Mouse (Mus musculus) myocyte (in vitro differentiated cells): ENCODE measurements at regions not wholly inside any gene's neighbourhood (a gene's known extent, or its start where the extent isn't known, plus 50 kb on each side); places are given as distances from the start of the nearest gene placed in this dataset.

ENCODE experiments used
- H3K27me3 ChIP-seq: one replicate; pipeline ENCODE4 v1.6.1; 2011; ENCODE audit not compliant: control insufficient read depth, insufficient read depth, insufficient read length
- H3K36me3 ChIP-seq: one replicate; pipeline ENCODE4 v1.6.1; 2011; ENCODE audit not compliant: control insufficient read depth, insufficient read depth
- H3K4me2 ChIP-seq: one replicate; pipeline ENCODE4 v1.6.1; 2011; ENCODE audit warnings: low read depth, control low read depth
- H3K4me3 ChIP-seq: one replicate; pipeline ENCODE4 v1.5.1; 2011; ENCODE audit warnings: mild to moderate bottlenecking, control low read depth, moderate library complexity
- H3K79me2 ChIP-seq: one replicate; pipeline ENCODE4 v1.6.1; 2011; ENCODE audit not compliant: control insufficient read depth, insufficient read depth
- H3ac ChIP-seq: one replicate; pipeline ENCODE4 v1.6.1; 2011; ENCODE audit not compliant: control insufficient read depth, insufficient read length
- CEBPB ChIP-seq: IDR thresholded peaks from 2 replicates; pipeline ENCODE4 v1.6.1; 2011; ENCODE audit warnings: mild to moderate bottlenecking, moderate library complexity; ENCODE audit not compliant: poor library complexity, insufficient read depth, severe bottlenecking
- E2F4 ChIP-seq: IDR thresholded peaks from one replicate; pipeline ENCODE4 v1.6.1; 2011; ENCODE audit warnings: mild to moderate bottlenecking, control low read depth, moderate library complexity; ENCODE audit not compliant: insufficient read depth
- MAX ChIP-seq: IDR thresholded peaks from one replicate; pipeline ENCODE4 v1.6.1; 2011; ENCODE audit warnings: low read depth, mild to moderate bottlenecking, control low read depth
- MYOD1 ChIP-seq, 3 experiments: IDR thresholded peaks; one replicate each; pipeline ENCODE4 v1.6.1; 2011; ENCODE audit warnings: control low read depth in 2 of 3, low read depth in 2 of 3, mild to moderate bottlenecking in 2 of 3, moderate library complexity in 1 of 3; ENCODE audit not compliant: insufficient read length in 2 of 3, control insufficient read depth in 1 of 3
- MYOG ChIP-seq, 3 experiments: IDR thresholded peaks; one replicate each; pipeline ENCODE4 v1.6.1; 2011; ENCODE audit warnings: control low read depth in 2 of 3, low read depth in 2 of 3, mild to moderate bottlenecking in 2 of 3; ENCODE audit not compliant: insufficient read length in 2 of 3, control insufficient read depth in 1 of 3, insufficient read depth in 1 of 3
- POLR2A ChIP-seq: IDR thresholded peaks from one replicate; pipeline ENCODE4 v1.6.1; 2011; ENCODE audit warnings: low read depth, mild to moderate bottlenecking, control low read depth, moderate library complexity; ENCODE audit not compliant: insufficient read length
- POLR2AphosphoS2 ChIP-seq: IDR thresholded peaks from one replicate; pipeline ENCODE4 v1.6.1; 2011; ENCODE audit warnings: low read depth, control low read depth; ENCODE audit not compliant: insufficient read length
- REST ChIP-seq: IDR thresholded peaks from one replicate; pipeline ENCODE4 v1.6.1; 2011; ENCODE audit warnings: mild to moderate bottlenecking, control low read depth, moderate library complexity; ENCODE audit not compliant: insufficient read depth, insufficient read length
- SRF ChIP-seq: IDR thresholded peaks from one replicate; pipeline ENCODE4 v1.6.1; 2011; ENCODE audit warnings: low read depth; ENCODE audit not compliant: control insufficient read depth, insufficient read length
- TCF12 ChIP-seq: IDR thresholded peaks from one replicate; pipeline ENCODE4 v1.6.1; 2011; ENCODE audit warnings: mild to moderate bottlenecking, control low read depth; ENCODE audit not compliant: poor library complexity, insufficient read depth, severe bottlenecking
- TCF3 ChIP-seq: IDR thresholded peaks from one replicate; pipeline ENCODE4 v1.6.1; 2011; ENCODE audit warnings: low read depth, control low read depth; ENCODE audit not compliant: insufficient read length
- USF1 ChIP-seq: IDR thresholded peaks from one replicate; pipeline ENCODE4 v1.6.1; 2011; ENCODE audit warnings: low read depth, mild to moderate bottlenecking, control low read depth, moderate library complexity

GRCm38 (mm10) chr5:133937967-133938918 lies 161.3 kb upstream of the Castor2 start:
- H3K4me2 ChIP-seq = no peak overlapping the region
- no peak overlapping the region for H3K4me3 ChIP-seq
- no peaks in the 10 kb centered on the region for H3K27me3 ChIP-seq
- H3K36me3 ChIP-seq = no peaks in the 10 kb centered on the region
- no peak for TF ChIP-seq REST
- TF ChIP-seq POLR2A = no peak
- no peak for TF ChIP-seq USF1
- TF ChIP-seq TCF3 = no peak
- TF ChIP-seq MAX = no peak
- no peak for TF ChIP-seq TCF12
- no peak for TF ChIP-seq POLR2AphosphoS2
- TF ChIP-seq MYOG (IDR thresholded peaks at IDR 0.05; ENCODE audit: control insufficient read depth in 1 of 3, insufficient read depth in 1 of 3, insufficient read length in 2 of 3, low read depth in 2 of 3) = no peak
- no peak for TF ChIP-seq E2F4
- no peak for TF ChIP-seq SRF
- TF ChIP-seq MYOD1 (IDR thresholded peaks at IDR 0.05; ENCODE audit: control insufficient read depth in 1 of 3, insufficient read length in 2 of 3, low read depth in 2 of 3) = no peak
- TF ChIP-seq CEBPB = no peak
- H3ac ChIP-seq = no peak overlapping the region
- H3K79me2 ChIP-seq = no peaks in the 10 kb centered on the region

- Histone ChIP-seq H3K79me2 (no peaks in the 10 kb centered on the region), H3K36me3 (no peaks in the 10 kb centered on the region), H3K4me3 (no peak overlapping the region), H3ac (no peak overlapping the region), H3K4me2 (no peak overlapping the region), H3K27me3 (no peaks in the 10 kb centered on the region)
- no peak for TF ChIP-seq USF1
- TF ChIP-seq MYOG (IDR thresholded peaks at IDR 0.05; ENCODE audit: control insufficient read depth in 1 of 3, insufficient read depth in 1 of 3, insufficient read length in 2 of 3, low read depth in 2 of 3) = no peak
These were observed 164.1 kb upstream of the Castor2 start for GRCm38 (mm10) chr5:133935451-133935850.

DNA sequence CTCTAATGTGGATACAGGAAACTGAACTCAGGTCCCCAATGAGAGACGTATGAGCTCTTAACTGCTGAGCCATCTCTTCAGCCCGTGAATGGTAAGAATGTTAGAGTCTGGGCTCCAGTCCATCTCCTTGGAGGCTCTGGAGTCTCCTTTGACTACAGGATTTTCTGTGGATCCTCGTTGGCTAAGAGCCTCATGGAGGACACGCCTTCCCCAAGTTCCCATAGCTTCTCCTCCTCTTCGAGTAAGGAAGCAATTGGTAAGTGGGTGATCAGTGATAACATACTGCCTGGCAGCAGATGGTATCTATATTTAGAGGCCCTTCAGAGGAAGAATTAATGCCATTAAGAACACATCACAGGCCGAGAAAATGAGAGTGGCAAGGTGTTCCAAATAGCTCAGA lies 164.5 kb upstream of the Castor2 start:
- no peak for TF ChIP-seq POLR2AphosphoS2
- no peak for TF ChIP-seq SRF
- TF ChIP-seq MYOD1 (IDR thresholded peaks at IDR 0.05; ENCODE audit: control insufficient read depth in 1 of 3, insufficient read length in 2 of 3, low read depth in 2 of 3) = no peak

DNA sequence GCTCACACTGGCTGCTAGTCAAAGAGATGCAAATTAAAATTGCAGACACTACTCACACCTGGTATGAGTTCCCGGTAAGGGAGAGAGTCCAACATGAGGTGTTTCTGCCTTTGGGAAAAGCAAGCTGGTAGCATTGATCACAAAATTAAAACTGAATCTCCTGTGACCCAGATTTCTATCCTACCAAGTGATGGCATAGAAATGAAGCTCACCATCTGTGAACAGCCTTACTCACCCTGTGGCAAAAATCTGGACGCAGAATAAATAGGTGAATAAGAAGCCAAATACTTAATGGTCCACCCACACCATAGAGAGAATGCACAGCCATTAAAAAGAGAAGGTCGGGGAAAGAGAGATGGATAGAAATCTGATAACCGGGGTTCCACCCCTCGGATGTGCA lies 169.4 kb upstream of the Castor2 start:
- Histone ChIP-seq H3K4me2 (no peak overlapping the region), H3K4me3 (no peak overlapping the region), H3K27me3 (no peaks in the 10 kb centered on the region), H3ac (no peak overlapping the region), H3K79me2 (no peaks in the 10 kb centered on the region), H3K36me3 (no peaks in the 10 kb centered on the region)
- TF ChIP-seq POLR2AphosphoS2 (no peak), POLR2A (no peak), SRF (no peak), CEBPB (no peak), MYOG (IDR thresholded peaks at IDR 0.05; ENCODE audit: control insufficient read depth in 1 of 3, insufficient read depth in 1 of 3, insufficient read length in 2 of 3, low read depth in 2 of 3) (no peak), TCF12 (no peak), REST (no peak), USF1 (no peak)

More for the DNA sequence above, 164.5 kb upstream of the Castor2 start:
- H3K79me2 ChIP-seq = no peaks in the 10 kb centered on the region
- no peak overlapping the region for H3ac ChIP-seq
- H3K36me3 ChIP-seq = no peaks in the 10 kb centered on the region
- no peak overlapping the region for H3K4me2 ChIP-seq
- no peak overlapping the region for H3K4me3 ChIP-seq
- no peaks in the 10 kb centered on the region for H3K27me3 ChIP-seq

DNA sequence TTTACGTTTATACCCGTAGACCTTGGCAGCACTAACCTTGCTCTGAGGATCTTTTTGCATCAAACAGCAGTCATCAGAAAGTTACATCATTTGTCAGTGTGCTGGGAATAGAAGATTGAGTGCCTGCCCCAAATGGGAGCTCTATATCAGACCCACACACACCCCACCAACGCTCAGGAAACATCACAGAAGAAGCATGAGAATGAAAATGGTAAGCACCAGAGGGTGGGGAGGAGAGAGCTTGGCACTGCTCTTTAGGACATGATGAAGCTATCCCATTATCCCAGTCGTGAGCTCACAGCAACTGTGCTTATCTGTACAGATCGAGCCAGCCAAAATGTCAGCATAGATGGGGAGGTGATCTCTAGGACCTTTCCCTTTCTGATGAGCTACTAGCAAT lies 172.5 kb upstream of the Castor2 start:
- no peak overlapping the region for H3K4me3 ChIP-seq
- TF ChIP-seq SRF = no peak
- no peaks in the 10 kb centered on the region for H3K27me3 ChIP-seq
- H3K79me2 ChIP-seq = no peaks in the 10 kb centered on the region
- no peak overlapping the region for H3K4me2 ChIP-seq
- H3ac ChIP-seq = no peak overlapping the region
- no peaks in the 10 kb centered on the region for H3K36me3 ChIP-seq
